Mouse (Mus musculus) kidney, adult 10 weeks (tissue): Measurements from ENCODE around the gene Tbl3. TPM values are rescaled to one million over a fixed set of nuclear protein-coding genes. Genes with fewer than 3 reads are reported as not detected.

Experiments
- polyA plus RNA-seq: library from polyadenylated mRNA; stranded (reverse); fragments of 350-450 nt; fragmentation: Illumina TruSeq; extraction: RNeasy Lipid Tissue Mini Kit (QIAGEN cat#74804); gene quantifications from one replicate; pipeline ENCODE4 v1.2.3, GENCODE M21; 2014; ENCODE audit warnings: low read depth, low replicate concordance

Gene Tbl3
- polyA plus RNA-seq = not detected

GRCm38 (mm10) chr17:24706982-24707800 is at the start of gene Tbl3:
Tbl3 (minus strand) TSS chr17:24707660.

GRCm38 (mm10) chr17:24752415-24753394 is 45.2 kb upstream of the Tbl3 start, which contains the start of gene Hs3st6:
Hs3st6 (plus strand) TSS chr17:24752988.

GRCm38 (mm10) chr17:24736330-24737051 is 29.0 kb upstream of the Tbl3 start, which contains the start of gene Msrb1:
Msrb1 (plus strand) TSS chr17:24736642.

GRCm38 (mm10) chr17:24727618-24728017 is 20.2 kb upstream of the Tbl3 start, which contains the start of gene Rpl3l:
Rpl3l (plus strand) TSS chr17:24727820.

GRCm38 (mm10) chr17:24724184-24724583 is 16.7 kb upstream of the Tbl3 start, which contains the start of gene Ndufb10:
Ndufb10 (minus strand) TSS chr17:24724478.

GRCm38 (mm10) chr17:24717943-24718342 is 10.5 kb upstream of the Tbl3 start, which contains the start of the genes Rnf151 and Rps2:
Rnf151 (minus strand) TSS chr17:24718063.
Rps2 (plus strand) TSS chr17:24718116.

GRCm38 (mm10) chr17:24696011-24696697 is 11.3 kb downstream of the Tbl3 start, which contains the start of the genes Gfer and Noxo1:
Gfer (minus strand) TSS chr17:24696156.
Noxo1 (plus strand) TSS chr17:24696234.

GRCm38 (mm10) chr17:24689251-24690081 is 18.0 kb downstream of the Tbl3 start, which contains the start of gene Syngr3:
Syngr3 (minus strand) TSS chr17:24689955.

GRCm38 (mm10) chr17:24669545-24670245 is 37.8 kb downstream of the Tbl3 start, which contains the start of gene Zfp598:
Zfp598 (plus strand) TSS chr17:24669687.

GRCm38 (mm10) chr17:24658017-24658758 is 49.3 kb downstream of the Tbl3 start, which contains the start of gene Npw:
Npw (minus strand) TSS chr17:24658457.

GRCm38 (mm10) chr17:24650070-24650616 is 57.3 kb downstream of the Tbl3 start, which contains the start of gene Slc9a3r2:
Slc9a3r2 (minus strand) TSS chr17:24650327.

Other genes with a start within 250 kb of the Tbl3 start
- 0.40 TPM for gene E4f1, start 237.3 kb downstream of the Tbl3 start, polyA plus RNA-seq
- gene Pgp, start 237.3 kb downstream of the Tbl3 start, polyA plus RNA-seq = 14.7 TPM
- not detected for gene Bricd5, start 233.8 kb downstream of the Tbl3 start, polyA plus RNA-seq
- gene Mlst8, start 228.6 kb downstream of the Tbl3 start, polyA plus RNA-seq = 2.4 TPM
- gene Caskin1, start 219.1 kb downstream of the Tbl3 start, polyA plus RNA-seq = not detected
- gene Traf7, start 179.7 kb downstream of the Tbl3 start, polyA plus RNA-seq = 1.9 TPM
- not detected for gene Rab26, start 173.4 kb downstream of the Tbl3 start, polyA plus RNA-seq
- 4.7 TPM for gene Pkd1, start 157.8 kb downstream of the Tbl3 start, polyA plus RNA-seq
- 11.8 TPM for gene Tsc2, start 75.0 kb downstream of the Tbl3 start, polyA plus RNA-seq
- gene Nthl1, start 75.0 kb downstream of the Tbl3 start, polyA plus RNA-seq = 0.28 TPM
- gene Slc9a3r2, start 57.3 kb downstream of the Tbl3 start, polyA plus RNA-seq = 11.1 TPM
- not detected for gene Npw, start 49.2 kb downstream of the Tbl3 start, polyA plus RNA-seq
- gene Zfp598, start 38.0 kb downstream of the Tbl3 start, polyA plus RNA-seq = 1.0 TPM
- 0.32 TPM for gene Syngr3, start 17.7 kb downstream of the Tbl3 start, polyA plus RNA-seq
- gene Gfer, start 11.5 kb downstream of the Tbl3 start, polyA plus RNA-seq = 9.9 TPM
- gene Noxo1, start 11.4 kb downstream of the Tbl3 start, polyA plus RNA-seq = 1.4 TPM
- gene Rnf151, start 10.4 kb upstream of the Tbl3 start, polyA plus RNA-seq = not detected
- 425 TPM for gene Rps2, start 10.5 kb upstream of the Tbl3 start, polyA plus RNA-seq
- gene Ndufb10, start 16.8 kb upstream of the Tbl3 start, polyA plus RNA-seq = 205 TPM
- not detected for gene Rpl3l, start 20.2 kb upstream of the Tbl3 start, polyA plus RNA-seq
- gene Msrb1, start 29.0 kb upstream of the Tbl3 start, polyA plus RNA-seq = 5.7 TPM
- gene Hs3st6, start 45.3 kb upstream of the Tbl3 start, polyA plus RNA-seq = not detected
- gene Meiob, start 96.6 kb upstream of the Tbl3 start, polyA plus RNA-seq = 0.44 TPM
- 52.5 TPM for gene Hagh, start 132.5 kb upstream of the Tbl3 start, polyA plus RNA-seq
- gene Fahd1, start 142.7 kb upstream of the Tbl3 start, polyA plus RNA-seq = 332 TPM
- 0.77 TPM for gene Igfals, start 158.3 kb upstream of the Tbl3 start, polyA plus RNA-seq
- gene Nubp2, start 178.7 kb upstream of the Tbl3 start, polyA plus RNA-seq = 4.9 TPM
- gene Spsb3, start 179.0 kb upstream of the Tbl3 start, polyA plus RNA-seq = 0.61 TPM
- gene Eme2, start 187.4 kb upstream of the Tbl3 start, polyA plus RNA-seq = 1.6 TPM
- 1.1 TPM for gene Mrps34, start 187.5 kb upstream of the Tbl3 start, polyA plus RNA-seq
- gene Nme3, start 188.8 kb upstream of the Tbl3 start, polyA plus RNA-seq = 3.3 TPM
- gene Mapk8ip3, start 229.3 kb upstream of the Tbl3 start, polyA plus RNA-seq = 3.3 TPM